Mouse (Mus musculus) G1E (cell line): ENCODE data around the gene Brpf1. TPM values are rescaled to one million over a fixed set of nuclear protein-coding genes. Genes with fewer than 3 reads are reported as not detected.

Source experiments
- ATAC-seq: 2 replicates; pipeline ENCODE4 v1.8.0; 2016; ENCODE audit warnings: mild to moderate bottlenecking; ENCODE audit not compliant: insufficient number of reproducible peaks, poor library complexity, low FRiP score, severe bottlenecking; ENCODE audit errors: extremely low read depth
- DNase-seq: peaks from one replicate; pipeline ENCODE4 v3.0.0; 2012; ENCODE audit warnings: low spot score
- H3K27me3 ChIP-seq: 2 replicates; pipeline ENCODE4 v1.6.1; 2012; ENCODE audit warnings: mild to moderate bottlenecking, low read length, inconsistent platforms; ENCODE audit not compliant: insufficient read depth
- H3K36me3 ChIP-seq: replicated peaks from 2 replicates; pipeline ENCODE3; 2012; ENCODE audit warnings: mild to moderate bottlenecking, inconsistent platforms
- H3K4me1 ChIP-seq: 2 replicates; pipeline ENCODE4 v1.6.1; 2012; ENCODE audit warnings: low read depth, low read length, inconsistent platforms, mixed read lengths; ENCODE audit not compliant: insufficient read depth
- H3K4me3 ChIP-seq: 2 replicates; pipeline ENCODE4 v1.5.1; 2012; ENCODE audit warnings: low read depth, mild to moderate bottlenecking, inconsistent platforms, low read length, moderate library complexity, mixed read lengths
- H3K9me3 ChIP-seq: replicated peaks from 2 replicates; pipeline ENCODE4 v1.6.1; 2012; ENCODE audit warnings: inconsistent platforms
- CTCF ChIP-seq: IDR thresholded peaks from 2 replicates; pipeline ENCODE4 v1.5.1; 2012; ENCODE audit warnings: low read depth, low read length, inconsistent platforms, mixed read lengths
- GATA1 ChIP-seq: IDR thresholded peaks from 2 replicates; pipeline ENCODE4 v1.6.1; 2012; ENCODE audit warnings: borderline replicate concordance, low read length, inconsistent platforms, mixed read lengths
- GATA2 ChIP-seq: IDR thresholded peaks from 2 replicates; pipeline ENCODE4 v1.6.1; 2012; ENCODE audit warnings: low read depth, low read length, inconsistent platforms, borderline replicate concordance
- POLR2AphosphoS5 ChIP-seq: IDR thresholded peaks from 2 replicates; pipeline ENCODE4 v1.6.1; 2012; ENCODE audit warnings: low read depth, low read length, inconsistent platforms; ENCODE audit not compliant: insufficient replicate concordance
- TAL1 ChIP-seq: conservative IDR thresholded peaks from 2 replicates; pipeline ENCODE4 v1.6.1; 2012; ENCODE audit warnings: low read depth, low read length, inconsistent platforms, mixed read lengths
- polyA plus RNA-seq: library from polyadenylated mRNA; stranded (reverse); fragments of >175 nt; gene quantifications from 2 replicates; pipeline ENCODE4 v1.2.3, GENCODE M21; 2012
- total RNA-seq, 2 experiments: library from RNA; stranded (forward) in 1 of 2; stranded (reverse) in 1 of 2; fragments of 200-1000 nt in 1 of 2; fragments of >200 nt in 1 of 2; fragmentation: Nextera tagmentation in 1 of 2; gene quantifications; 2 replicates each; pipeline ENCODE4 v1.2.3; 2014 to 2017

Gene Brpf1
- total and polyA plus RNA-seq, 3 experiments: 26.9 to 56.0 (median 37.9) TPM

GRCm38 (mm10) chr6:113364518-113365135 lies 57.7 kb downstream of the Brpf1 start:
- no peak for DNase-seq
- no peaks in the 10 kb centered on the region for H3K9me3 ChIP-seq
- no peak for ATAC-seq

GRCm38 (mm10) chr6:113366639-113367038 lies 59.7 kb downstream of the Brpf1 start:
- TF ChIP-seq GATA1: no peak
- TF ChIP-seq TAL1: no peak
- no peak for TF ChIP-seq POLR2AphosphoS5
- TF ChIP-seq GATA2: no peak
- no peak for TF ChIP-seq CTCF
- H3K27me3 ChIP-seq: peaks cover 10% of the 10 kb centered on the region
- H3K4me1 ChIP-seq: peaks cover 3% of the 10 kb centered on the region
- ATAC-seq: no peak
- no peak for DNase-seq
- H3K4me3 ChIP-seq: no peak overlapping the region
- H3K9me3 ChIP-seq: no peaks in the 10 kb centered on the region
- peaks cover 53% of the 10 kb centered on the region for H3K36me3 ChIP-seq

More at GRCm38 (mm10) chr6:113364518-113365135, 57.7 kb downstream of the Brpf1 start:
- Histone ChIP-seq H3K27me3 (peaks cover 16% of the 10 kb centered on the region), H3K4me3 (no peak overlapping the region), H3K4me1 (peaks cover 3% of the 10 kb centered on the region), H3K36me3 (peaks cover 33% of the 10 kb centered on the region)
- TF ChIP-seq GATA1: no peak
- TF ChIP-seq CTCF: no peak
- no peak for TF ChIP-seq GATA2
- no peak for TF ChIP-seq TAL1
- no peak for TF ChIP-seq POLR2AphosphoS5

- Histone ChIP-seq H3K4me1 (peaks cover 3% of the 10 kb centered on the region), H3K36me3 (peaks cover 62% of the 10 kb centered on the region), H3K4me3 (no peak overlapping the region), H3K9me3 (no peaks in the 10 kb centered on the region), H3K27me3 (peaks cover 4% of the 10 kb centered on the region)
- no peak for DNase-seq
- TF ChIP-seq POLR2AphosphoS5 (no peak), CTCF (no peak), GATA2 (no peak), GATA1 (no peak), TAL1 (no peak)
- no peak for ATAC-seq
Observed at GRCm38 (mm10) chr6:113367574-113367973, 60.6 kb downstream of the Brpf1 start.

GRCm38 (mm10) chr6:113368124-113368523 lies 61.2 kb downstream of the Brpf1 start:
- ATAC-seq (no peak), DNase-seq (no peak)
- Histone ChIP-seq H3K4me3 (no peak overlapping the region), H3K27me3 (peaks cover 2% of the 10 kb centered on the region; the same call in 1 of the 2 replicates), H3K9me3 (no peaks in the 10 kb centered on the region), H3K4me1 (peaks cover 3% of the 10 kb centered on the region), H3K36me3 (peaks cover 68% of the 10 kb centered on the region)
- TF ChIP-seq CTCF (no peak), GATA2 (no peak), GATA1 (no peak)

- DNase-seq (no peak), ATAC-seq (no peak)
- Histone ChIP-seq H3K4me3 (no peak overlapping the region), H3K36me3 (peaks cover 72% of the 10 kb centered on the region), H3K9me3 (no peaks in the 10 kb centered on the region), H3K4me1 (peaks cover 6% of the 10 kb centered on the region), H3K27me3 (no peaks in the 10 kb centered on the region)
- TF ChIP-seq CTCF (no peak), GATA2 (no peak), TAL1 (no peak), POLR2AphosphoS5 (no peak), GATA1 (no peak)
Observed at GRCm38 (mm10) chr6:113368577-113368976, 61.6 kb downstream of the Brpf1 start.

GRCm38 (mm10) chr6:113370194-113370929 lies 63.4 kb downstream of the Brpf1 start:
- Histone ChIP-seq H3K4me3 (no peak overlapping the region), H3K27me3 (no peaks in the 10 kb centered on the region), H3K36me3 (peaks cover 90% of the 10 kb centered on the region), H3K4me1 (peaks cover 8% of the 10 kb centered on the region), H3K9me3 (no peaks in the 10 kb centered on the region)
- TF ChIP-seq TAL1 (no peak), POLR2AphosphoS5 (no peak)
- DNase-seq (no peak), ATAC-seq (no peak)
